Mouse (Mus musculus) adipose tissue, adult 10 weeks (tissue): ENCODE results near the gene Tmod3. TPM values are rescaled to one million over a fixed set of nuclear protein-coding genes. Genes with fewer than 3 reads are reported as not detected.

ENCODE experiments used
- polyA plus RNA-seq: library from polyadenylated mRNA; stranded (reverse); fragments of 350-450 nt; fragmentation: Illumina TruSeq; extraction: RNeasy Lipid Tissue Mini Kit (QIAGEN cat#74804); gene quantifications from one replicate; pipeline ENCODE4 v1.2.3, GENCODE M21; 2014; ENCODE audit warnings: low read depth, low replicate concordance

Tmod3 gene
- polyA plus RNA-seq, result 45.1 TPM

DNA sequence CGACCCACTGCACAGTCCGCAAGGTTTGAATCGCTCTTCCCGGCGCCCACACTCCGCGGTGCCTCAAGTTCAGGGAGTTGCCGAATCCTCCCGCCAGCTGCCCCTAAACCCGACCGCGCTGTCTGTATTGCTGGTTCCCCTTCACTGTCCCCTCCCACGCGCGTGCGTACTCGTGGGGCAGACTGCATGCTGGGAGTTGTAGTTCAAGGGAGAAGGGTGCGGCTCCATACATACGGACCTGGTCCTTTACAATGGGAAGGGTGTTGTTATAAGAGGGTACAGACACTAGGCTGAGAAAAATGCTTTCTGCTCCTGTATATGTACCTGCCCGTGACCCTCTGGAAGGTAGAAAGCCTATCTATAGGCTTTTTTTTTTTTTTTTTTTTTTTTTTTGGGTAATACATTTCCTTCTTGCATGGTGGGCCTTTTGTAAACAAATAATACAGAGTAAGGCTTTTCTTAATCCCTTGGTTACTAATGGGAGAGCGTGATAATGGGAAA, at the start of gene Tmod3:
Gene Tmod3 (minus strand): TSS at position 146 of the 501 bp plus-strand sequence.

Other genes starting within 250 kb of the Tmod3 start
- 0.43 TPM for gene Bcl2l10, start 211.9 kb downstream of the Tmod3 start, polyA plus RNA-seq
- 50.1 TPM for gene Mapk6, start 149.7 kb downstream of the Tmod3 start, polyA plus RNA-seq
- 17.4 TPM for gene Leo1, start 118.1 kb downstream of the Tmod3 start, polyA plus RNA-seq
- gene Tmod2, start 51.7 kb upstream of the Tmod3 start, polyA plus RNA-seq, result 2.7 TPM
- 9.9 TPM for gene Lysmd2, start 66.1 kb upstream of the Tmod3 start, polyA plus RNA-seq
- gene Scg3, start 124.4 kb upstream of the Tmod3 start, polyA plus RNA-seq, result 2.2 TPM
- 0.51 TPM for gene Bmp5, start 215.7 kb upstream of the Tmod3 start, polyA plus RNA-seq